Mouse (Mus musculus): ENCODE data around the gene Scfd2.

DNA sequence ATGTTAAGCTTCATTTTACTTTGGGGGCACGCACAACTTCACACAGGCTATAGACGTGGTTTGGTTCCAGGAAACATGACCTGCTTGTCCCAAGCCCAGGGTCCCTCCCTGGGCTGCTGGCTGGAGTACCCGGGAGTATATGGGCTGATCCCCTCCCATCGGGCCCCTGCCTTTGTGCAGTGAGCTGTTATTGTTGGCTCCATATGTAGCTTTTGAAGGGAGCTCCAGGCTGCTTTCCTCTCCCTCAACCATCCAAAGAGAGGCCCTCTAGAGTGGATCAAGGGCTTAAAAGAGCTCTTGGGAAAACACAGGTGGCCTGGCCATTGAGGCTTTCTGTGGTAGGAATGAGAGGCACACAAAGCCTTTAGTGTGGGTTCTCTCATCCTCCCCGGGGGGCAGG is 235.5 kb downstream of the Scfd2 start:
- no peak for TF ChIP-seq CTCF (IDR thresholded peaks at IDR 0.05; ENCODE audit: low read depth, low read length)
- no peak for TF ChIP-seq POLR2A (IDR thresholded peaks at IDR 0.05; ENCODE audit: extremely low read depth, insufficient read depth, low read length)

All from liver, adult 2 months (tissue).